Mouse (Mus musculus) lung, adult 18-20 months (tissue): Measurements from ENCODE around the gene D6Wsu163e.

Experiments used
- DNase-seq, 2 experiments: peaks; one replicate each; pipeline ENCODE4 v3.0.0; 2022; ENCODE audit warnings: mixed read lengths in 2 of 2

Gene D6Wsu163e

GRCm38 (mm10) chr6:127010021-127010420 is 70.3 kb downstream of the D6Wsu163e start:
- DNase-seq: no peak

GRCm38 (mm10) chr6:127011947-127012535 is 72.3 kb downstream of the D6Wsu163e start:
- DNase-seq: no peak

- DNase-seq: no peak
Measured at GRCm38 (mm10) chr6:127014906-127015770, 75.4 kb downstream of the D6Wsu163e start, which contains the start of gene Fgf6. Fgf6 (plus strand) TSS chr6:127015586.

GRCm38 (mm10) chr6:127019254-127019653 is 79.5 kb downstream of the D6Wsu163e start:
- no peak for DNase-seq

DNA sequence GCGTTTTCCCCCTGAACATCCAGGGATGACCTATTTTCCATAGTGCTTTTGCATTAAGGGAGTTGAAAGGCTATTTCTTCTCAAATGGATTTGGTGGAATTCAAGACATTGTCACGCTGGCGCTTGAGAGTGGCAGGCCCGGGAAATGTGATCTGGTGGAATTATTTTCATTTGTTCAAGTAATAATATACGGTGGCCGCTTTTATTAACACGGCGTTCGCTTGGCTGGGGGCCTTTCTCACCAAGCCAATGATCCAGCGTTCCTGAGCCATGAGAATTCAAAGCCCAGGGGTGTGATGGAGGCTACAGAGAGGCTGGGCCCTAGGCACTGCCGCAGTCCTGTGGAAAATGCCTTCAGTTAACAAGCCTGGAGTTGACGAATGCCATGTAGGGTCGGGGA is 80.7 kb downstream of the D6Wsu163e start:
- no peak for DNase-seq

GRCm38 (mm10) chr6:127024836-127025235 is 85.1 kb downstream of the D6Wsu163e start:
- DNase-seq: no peak
